Mouse (Mus musculus) lung, adult 2 months (tissue): ENCODE measurements around the gene Dlgap1. TPM values are rescaled to one million over a fixed set of nuclear protein-coding genes. Genes with fewer than 3 reads are reported as not detected.

Experiments used
- DNase-seq: peaks from one replicate; pipeline ENCODE4 v3.0.0; 2022
- H3K4me1 ChIP-seq: fragments of 200-500 bp; 2 replicates; pipeline ENCODE4 v1.6.1; 2011; ENCODE audit warnings: low read length; ENCODE audit not compliant: control insufficient read depth, insufficient read depth
- H3K4me3 ChIP-seq: fragments of 200-500 bp; replicated peaks from 2 replicates; pipeline ENCODE3; 2011; ENCODE audit warnings: low read depth, mild to moderate bottlenecking, control low read depth, low read length; ENCODE audit errors: extremely low read depth
- CTCF ChIP-seq: fragments of 200-500 bp; IDR thresholded peaks from 2 replicates; pipeline ENCODE4 v1.5.1; 2011; ENCODE audit warnings: mild to moderate bottlenecking, low read length, control low read depth; ENCODE audit not compliant: insufficient read depth
- POLR2A ChIP-seq: fragments of 200-500 bp; IDR thresholded peaks from 2 replicates; pipeline ENCODE4 v1.6.1; 2011; ENCODE audit warnings: low read depth, mild to moderate bottlenecking, control low read depth, low read length, borderline replicate concordance; ENCODE audit errors: extremely low read depth
- WGBS: fragments of 180-500 bp; shearing (Covaris S2); methylation state at CpG from one replicate; pipeline ENCODE4 v1.1.7; 2018; 5-methylcytosine and 5-hydroxymethylcytosine counted together
- polyA plus RNA-seq: library from polyadenylated mRNA; depleted of rRNA; stranded (reverse); fragments of >200 nt; gene quantifications from 2 replicates; pipeline ENCODE4 v1.2.3, GENCODE M21; 2012

Gene Dlgap1
- polyA plus RNA-seq, 1 experiment = 0.63 TPM

GRCm38 (mm10) chr17:70432834-70433233 is 464.0 kb downstream of the Dlgap1 start:
- H3K4me3 ChIP-seq = no peak overlapping the region
- no peak for TF ChIP-seq POLR2A
- no peak for TF ChIP-seq CTCF
- WGBS = 73% methylated on average over 5 of the region's 5 CpGs
- H3K4me1 ChIP-seq = no peaks in the 10 kb centered on the region
- DNase-seq = no peak

GRCm38 (mm10) chr17:70434549-70434948 is 465.7 kb downstream of the Dlgap1 start:
- H3K4me1 ChIP-seq = no peaks in the 10 kb centered on the region
- DNase-seq = no peak
- no peak for TF ChIP-seq CTCF
- no peak for TF ChIP-seq POLR2A
- H3K4me3 ChIP-seq = no peak overlapping the region
- 80% methylated on average over 6 of the region's 6 CpGs for WGBS

- TF ChIP-seq POLR2A (no peak), CTCF (no peak)
- 85% methylated on average over 6 of the region's 6 CpGs for WGBS
- Histone ChIP-seq H3K4me1 (no peaks in the 10 kb centered on the region), H3K4me3 (no peak overlapping the region)
- no peak for DNase-seq
These were observed 466.7 kb downstream of the Dlgap1 start for GRCm38 (mm10) chr17:70435612-70436011.

GRCm38 (mm10) chr17:70437229-70437628 is 468.4 kb downstream of the Dlgap1 start:
- 71% methylated on average over 5 of the region's 5 CpGs for WGBS
- no peak overlapping the region for H3K4me3 ChIP-seq
- TF ChIP-seq POLR2A = no peak
- no peak for TF ChIP-seq CTCF
- no peak for DNase-seq
- no peaks in the 10 kb centered on the region for H3K4me1 ChIP-seq

GRCm38 (mm10) chr17:70442976-70443375 is 474.1 kb downstream of the Dlgap1 start:
- no peak overlapping the region for H3K4me3 ChIP-seq
- TF ChIP-seq CTCF = no peak
- no peak for TF ChIP-seq POLR2A
- DNase-seq = no peak
- no peaks in the 10 kb centered on the region for H3K4me1 ChIP-seq
- WGBS = 82% methylated on average over 14 of the region's 14 CpGs

GRCm38 (mm10) chr17:70446451-70446850 is 477.6 kb downstream of the Dlgap1 start:
- no peak overlapping the region for H3K4me3 ChIP-seq
- no peaks in the 10 kb centered on the region for H3K4me1 ChIP-seq
- WGBS = 70% methylated on average over 8 of the region's 8 CpGs
- no peak for DNase-seq
- TF ChIP-seq POLR2A (no peak), CTCF (no peak)

- Histone ChIP-seq H3K4me3 (no peak overlapping the region), H3K4me1 (no peaks in the 10 kb centered on the region)
- no peak for DNase-seq
- WGBS = 78% methylated on average over 7 of the region's 7 CpGs
- TF ChIP-seq CTCF = no peak
- no peak for TF ChIP-seq POLR2A
These were observed 486.2 kb downstream of the Dlgap1 start for GRCm38 (mm10) chr17:70455036-70455435.

- TF ChIP-seq POLR2A (no peak), CTCF (no peak)
- DNase-seq = no peak
- Histone ChIP-seq H3K4me1 (no peaks in the 10 kb centered on the region), H3K4me3 (no peak overlapping the region)
- WGBS = 69% methylated on average over 1 of the region's 1 CpGs
These were observed 488.2 kb downstream of the Dlgap1 start for GRCm38 (mm10) chr17:70457103-70457502.

- WGBS = 87% methylated on average over 8 of the region's 8 CpGs
- TF ChIP-seq POLR2A (no peak), CTCF (no peak)
- Histone ChIP-seq H3K4me1 (no peaks in the 10 kb centered on the region), H3K4me3 (no peak overlapping the region)
- no peak for DNase-seq
These were observed 493.4 kb downstream of the Dlgap1 start for GRCm38 (mm10) chr17:70462231-70462630.

- TF ChIP-seq POLR2A (no peak), CTCF (no peak)
- WGBS = 66% methylated on average over 8 of the region's 8 CpGs
- Histone ChIP-seq H3K4me3 (no peak overlapping the region), H3K4me1 (no peaks in the 10 kb centered on the region)
- DNase-seq = no peak
These were observed 494.1 kb downstream of the Dlgap1 start for GRCm38 (mm10) chr17:70462771-70463491.

- TF ChIP-seq POLR2A = no peak
- TF ChIP-seq CTCF = no peak
- Histone ChIP-seq H3K4me1 (no peaks in the 10 kb centered on the region), H3K4me3 (no peak overlapping the region)
- WGBS = 45% methylated on average over 4 of the region's 4 CpGs
- no peak for DNase-seq
These were observed 497.5 kb downstream of the Dlgap1 start for GRCm38 (mm10) chr17:70466413-70466812.

- Histone ChIP-seq H3K4me3 (no peak overlapping the region), H3K4me1 (no peaks in the 10 kb centered on the region)
- no peak for TF ChIP-seq POLR2A
- no peak for TF ChIP-seq CTCF
- DNase-seq = no peak
- WGBS = 55% methylated on average over 7 of the region's 7 CpGs
These were observed 502.1 kb downstream of the Dlgap1 start for GRCm38 (mm10) chr17:70470970-70471371.
